Mouse (Mus musculus) thymus, adult 2 months (tissue): ENCODE measurements at regions not wholly inside any gene's neighbourhood (a gene's known extent, or its start where the extent isn't known, plus 50 kb on each side); places are given as distances from the start of the nearest gene placed in this dataset.

Experiments
- DNase-seq: peaks from one replicate; pipeline ENCODE4 v3.0.0; 2021
- H3K27ac ChIP-seq: fragments of 200-500 bp; 2 replicates; pipeline ENCODE4 v1.5.1; 2012; ENCODE audit warnings: low read length, control low read depth; ENCODE audit not compliant: control insufficient read depth, insufficient read depth
- H3K27me3 ChIP-seq: fragments of 200-500 bp; 2 replicates; pipeline ENCODE4 v1.6.1; 2012; ENCODE audit warnings: mild to moderate bottlenecking, low read length, moderate library complexity, mixed read lengths; ENCODE audit not compliant: control insufficient read depth, insufficient read depth
- H3K36me3 ChIP-seq: fragments of 200-500 bp; 2 replicates; pipeline ENCODE4 v1.6.1; 2012; ENCODE audit warnings: mild to moderate bottlenecking, low read length, moderate library complexity; ENCODE audit not compliant: control insufficient read depth, insufficient read depth
- H3K4me1 ChIP-seq: fragments of 200-500 bp; replicated peaks from 2 replicates; pipeline ENCODE4 v1.6.1; 2012; ENCODE audit warnings: low read length; ENCODE audit not compliant: control insufficient read depth, insufficient read depth
- H3K4me3 ChIP-seq: fragments of 200-500 bp; 2 replicates; pipeline ENCODE4 v1.5.1; 2012; ENCODE audit warnings: mild to moderate bottlenecking, low read length, control low read depth, moderate library complexity; ENCODE audit not compliant: control insufficient read depth, insufficient read depth
- CTCF ChIP-seq: fragments of 200-500 bp; IDR thresholded peaks from 2 replicates; pipeline ENCODE4 v1.5.1; 2012; ENCODE audit warnings: mild to moderate bottlenecking, control low read depth, low read length, moderate library complexity, borderline replicate concordance; ENCODE audit not compliant: control insufficient read depth, poor library complexity, insufficient read depth; ENCODE audit errors: extremely low read depth
- POLR2A ChIP-seq: fragments of 200-500 bp; IDR thresholded peaks from 2 replicates; pipeline ENCODE4 v1.6.1; 2012; ENCODE audit warnings: mild to moderate bottlenecking, low read length, control low read depth, moderate library complexity; ENCODE audit not compliant: control insufficient read depth, poor library complexity, insufficient read depth; ENCODE audit errors: extremely low read depth
- WGBS: fragments of 180-500 bp; shearing (Covaris S2); methylation state at CpG from one replicate; pipeline ENCODE4 v1.1.7; 2018; 5-methylcytosine and 5-hydroxymethylcytosine counted together

DNA sequence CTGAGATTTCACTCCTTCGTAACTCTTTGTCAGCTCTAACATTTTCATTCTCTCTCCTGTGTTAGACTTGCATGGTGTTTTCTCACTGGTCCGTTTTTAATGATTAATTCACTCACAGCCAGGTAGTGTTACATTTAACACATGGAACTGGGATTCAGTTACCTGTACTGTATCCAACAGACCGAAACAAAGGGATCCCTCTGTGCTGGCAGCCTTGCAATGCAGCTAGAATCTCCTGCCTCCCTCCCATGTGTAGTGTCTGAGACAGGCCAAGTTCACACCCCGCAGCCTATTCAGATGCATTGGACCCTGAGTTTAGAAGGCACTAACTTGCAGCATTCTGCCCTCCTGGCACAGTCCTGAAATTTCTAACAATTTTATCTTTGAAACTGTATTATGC is 357.9 kb downstream of the Plk2 start:
- Histone ChIP-seq H3K4me1 (no peaks in the 10 kb centered on the region), H3K27ac (no peak overlapping the region), H3K36me3 (no peaks in the 10 kb centered on the region), H3K27me3 (no peaks in the 10 kb centered on the region), H3K4me3 (no peak overlapping the region)
- DNase-seq, result no peak
- WGBS, result 90% methylated on average over 4 of the region's 4 CpGs
- TF ChIP-seq CTCF, result no peak
- no peak for TF ChIP-seq POLR2A

- H3K27me3 ChIP-seq, result no peaks in the 10 kb centered on the region
- no peak for DNase-seq
- TF ChIP-seq POLR2A, result no peak
- no peak for TF ChIP-seq CTCF
- H3K4me1 ChIP-seq, result no peaks in the 10 kb centered on the region
- no peak overlapping the region for H3K4me3 ChIP-seq
- H3K36me3 ChIP-seq, result no peaks in the 10 kb centered on the region
- WGBS, result 95% methylated on average over 9 of the region's 9 CpGs
- H3K27ac ChIP-seq, result no peak overlapping the region
Observed at GRCm38 (mm10) chr13:110754548-110754947, 359.7 kb downstream of the Plk2 start.

GRCm38 (mm10) chr13:110756877-110757276 is 362.0 kb downstream of the Plk2 start:
- no peaks in the 10 kb centered on the region for H3K4me1 ChIP-seq
- H3K27me3 ChIP-seq, result no peaks in the 10 kb centered on the region
- no peaks in the 10 kb centered on the region for H3K36me3 ChIP-seq
- no peak overlapping the region for H3K27ac ChIP-seq
- TF ChIP-seq CTCF (no peak), POLR2A (no peak)
- DNase-seq, result no peak
- 92% methylated on average over 2 of the region's 2 CpGs for WGBS
- no peak overlapping the region for H3K4me3 ChIP-seq

DNA sequence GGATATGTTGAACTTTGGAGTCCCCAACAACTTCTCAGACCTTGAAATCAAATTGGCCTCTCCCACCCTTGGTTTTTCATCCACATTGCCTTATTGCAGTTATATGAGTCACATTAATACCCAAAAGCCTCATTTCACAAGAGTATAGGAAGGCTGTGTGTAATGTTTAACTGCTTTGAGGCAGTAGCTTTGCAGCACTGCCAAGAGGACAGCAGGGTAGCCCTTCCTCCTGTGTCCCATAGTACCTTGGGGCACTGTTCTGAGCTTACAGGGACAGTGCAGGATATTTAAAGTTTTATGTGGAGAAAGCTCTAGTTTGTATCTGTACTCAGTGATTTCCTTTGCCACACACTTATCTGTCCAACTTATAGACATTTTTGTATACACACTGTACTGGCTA is 374.4 kb downstream of the Plk2 start:
- Histone ChIP-seq H3K27me3 (no peaks in the 10 kb centered on the region), H3K27ac (no peak overlapping the region), H3K36me3 (no peaks in the 10 kb centered on the region), H3K4me1 (no peaks in the 10 kb centered on the region), H3K4me3 (no peak overlapping the region)
- no peak for TF ChIP-seq CTCF
- TF ChIP-seq POLR2A, result no peak
- no peak for DNase-seq

DNA sequence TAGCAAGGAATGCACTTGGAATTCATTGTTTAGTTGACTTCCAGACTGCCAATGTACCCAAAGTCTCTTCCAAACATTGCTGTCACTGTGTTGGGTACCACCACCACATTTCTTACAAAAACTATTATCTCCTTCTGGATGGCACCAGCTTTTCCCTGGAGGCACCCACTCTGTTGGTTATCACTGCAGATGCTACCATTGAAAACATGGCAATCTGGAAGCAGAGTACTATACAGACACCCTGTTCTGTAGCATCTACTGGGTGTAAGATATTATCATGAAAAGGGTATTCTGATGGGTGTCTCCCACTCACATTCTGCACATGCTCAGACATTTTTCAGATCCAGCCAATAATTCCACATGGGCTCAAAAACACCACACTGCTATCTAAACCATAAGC is 380.4 kb downstream of the Plk2 start:
- Histone ChIP-seq H3K4me3 (no peak overlapping the region), H3K27me3 (no peaks in the 10 kb centered on the region), H3K4me1 (no peaks in the 10 kb centered on the region), H3K27ac (no peak overlapping the region), H3K36me3 (no peaks in the 10 kb centered on the region)
- no peak for DNase-seq
- TF ChIP-seq POLR2A, result no peak
- TF ChIP-seq CTCF, result no peak

GRCm38 (mm10) chr13:110784162-110784785 is 389.4 kb downstream of the Plk2 start:
- TF ChIP-seq POLR2A (no peak), CTCF (no peak)
- 93% methylated on average over 12 of the region's 12 CpGs for WGBS
- DNase-seq, result no peak
- Histone ChIP-seq H3K27ac (no peak overlapping the region), H3K27me3 (no peaks in the 10 kb centered on the region), H3K4me1 (no peaks in the 10 kb centered on the region), H3K4me3 (no peak overlapping the region), H3K36me3 (no peaks in the 10 kb centered on the region)

GRCm38 (mm10) chr13:110784822-110785221 is 390.0 kb downstream of the Plk2 start:
- 93% methylated on average over 5 of the region's 5 CpGs for WGBS
- TF ChIP-seq CTCF, result no peak
- TF ChIP-seq POLR2A, result no peak
- no peaks in the 10 kb centered on the region for H3K36me3 ChIP-seq
- no peak for DNase-seq
- no peak overlapping the region for H3K4me3 ChIP-seq
- H3K27ac ChIP-seq, result no peak overlapping the region
- no peaks in the 10 kb centered on the region for H3K27me3 ChIP-seq
- no peaks in the 10 kb centered on the region for H3K4me1 ChIP-seq
